Mouse (Mus musculus): ENCODE data around the gene Patz1.

DNA sequence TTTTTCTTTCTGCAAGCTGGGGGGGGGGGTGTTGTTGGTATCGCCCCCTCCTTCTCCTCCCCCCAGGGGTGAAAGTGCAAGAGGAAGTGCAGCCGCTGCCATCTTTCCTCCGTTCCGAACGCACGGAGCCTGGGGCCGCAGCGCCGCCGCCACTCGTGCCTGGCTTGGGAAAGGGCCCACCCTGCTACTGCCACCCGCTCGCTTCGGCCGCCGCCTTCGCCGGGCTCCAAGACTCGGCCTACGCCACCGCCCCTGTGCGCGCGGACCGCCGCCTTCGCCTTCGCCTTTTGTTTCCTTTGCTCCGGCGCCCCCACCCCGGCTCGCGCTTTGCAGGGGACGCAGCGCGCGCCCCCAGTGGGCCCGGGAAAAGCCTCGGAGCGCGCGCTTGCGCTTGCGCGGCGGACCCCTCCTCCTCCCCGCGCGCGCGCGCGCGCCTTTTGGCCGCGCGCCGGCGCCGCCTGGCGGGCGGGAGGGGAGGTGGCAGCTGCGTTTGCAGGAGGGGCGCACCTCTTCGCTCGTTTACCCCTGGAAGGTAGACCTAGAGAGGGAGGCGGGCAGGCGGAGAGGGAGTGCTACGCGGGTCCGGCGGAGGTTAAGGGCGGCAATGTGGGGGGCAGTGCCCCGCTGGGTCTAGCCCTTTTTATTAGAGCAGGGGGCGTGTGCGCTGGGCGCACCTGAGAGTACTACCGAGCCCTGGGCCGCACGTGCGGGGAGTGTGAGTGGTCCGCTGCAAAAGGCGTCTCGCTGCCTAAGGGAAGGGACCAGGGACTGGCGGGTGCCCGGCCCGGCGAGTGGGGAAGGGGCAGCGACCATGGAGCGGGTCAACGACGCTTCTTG lies 1.3 kb downstream of the Patz1 start:
- TF ChIP-seq CTCF (IDR thresholded peaks at IDR 0.05; ENCODE audit: low read depth, low read length) = peak; percentile 38; the same call in 1 of the 2 replicates
- no peak for TF ChIP-seq POLR2A (IDR thresholded peaks at IDR 0.05; ENCODE audit: borderline replicate concordance, low read depth, low read length)
